Mouse (Mus musculus) ES-E14 (cell line): Measurements from ENCODE around the gene Fahd1. TPM values are rescaled to one million over a fixed set of nuclear protein-coding genes. Genes with fewer than 3 reads are reported as not detected.

Experiments used
- DNase-seq: peaks from one replicate; pipeline ENCODE4 v3.0.0-alpha.2; 2013; ENCODE audit warnings: low read depth, low spot score
- H3K27ac ChIP-seq: 2 replicates; pipeline ENCODE4 v1.5.1; 2012; ENCODE audit warnings: low read depth, mild to moderate bottlenecking, low read length, moderate library complexity, mixed read lengths; ENCODE audit not compliant: poor library complexity, insufficient read depth, severe bottlenecking
- H3K36me3 ChIP-seq: 2 replicates; pipeline ENCODE4 v1.6.1; 2012; ENCODE audit warnings: mild to moderate bottlenecking, low read length, moderate library complexity, mixed read lengths; ENCODE audit not compliant: control insufficient read depth, poor library complexity, insufficient read depth, severe bottlenecking
- H3K4me1 ChIP-seq, 2 experiments: fragments of 150-350 bp in 1 of 2; sonication (generic) in 1 of 2; 2 replicates each; pipeline ENCODE4 v1.6.1; 2012; ENCODE audit warnings: low read length in 2 of 2, mild to moderate bottlenecking in 1 of 2, mixed read lengths in 1 of 2; ENCODE audit not compliant: control insufficient read depth in 2 of 2, insufficient read depth in 2 of 2, poor library complexity in 1 of 2
- H3K4me3 ChIP-seq, 2 experiments: fragments of 150-350 bp in 1 of 2; sonication (generic) in 1 of 2; 2 replicates each; pipeline ENCODE4 v1.5.1; 2012; ENCODE audit warnings: low read length in 2 of 2, low read depth in 1 of 2, mild to moderate bottlenecking in 1 of 2, mixed read lengths in 1 of 2; ENCODE audit not compliant: insufficient read depth in 1 of 2, poor library complexity in 1 of 2, severe bottlenecking in 1 of 2
- H3K9ac ChIP-seq: 2 replicates; pipeline ENCODE4 v1.6.1; 2012; ENCODE audit warnings: low read depth, mild to moderate bottlenecking, low read length, mixed read lengths; ENCODE audit not compliant: poor library complexity, insufficient read depth, severe bottlenecking
- H3K9me3 ChIP-seq: fragments of 150-350 bp; sonication (generic); 2 replicates; pipeline ENCODE4 v1.6.1; 2012; ENCODE audit warnings: low read depth, mild to moderate bottlenecking, low read length; ENCODE audit not compliant: control insufficient read depth, insufficient read depth
- CHD2 ChIP-seq: IDR thresholded peaks from 2 replicates; pipeline ENCODE4 v1.6.1; 2014; ENCODE audit warnings: mild to moderate bottlenecking, low read depth, low read length, inconsistent platforms
- HCFC1 ChIP-seq: IDR thresholded peaks from 2 replicates; pipeline ENCODE4 v1.6.1; 2012; ENCODE audit warnings: low read length, inconsistent platforms, borderline replicate concordance; ENCODE audit not compliant: insufficient read depth
- MAFK ChIP-seq: IDR thresholded peaks from 2 replicates; pipeline ENCODE4 v1.6.1; 2014; ENCODE audit warnings: mild to moderate bottlenecking, low read depth, low read length, inconsistent platforms; ENCODE audit not compliant: insufficient read depth
- ZC3H11A ChIP-seq: IDR thresholded peaks from 2 replicates; pipeline ENCODE4 v1.6.1; 2012; ENCODE audit warnings: low read depth, mild to moderate bottlenecking, inconsistent platforms, low read length, borderline replicate concordance
- ZNF384 ChIP-seq: IDR thresholded peaks from 2 replicates; pipeline ENCODE4 v1.6.1; 2012; ENCODE audit warnings: low read depth, low read length, inconsistent platforms
- in situ Hi-C, 2 experiments: fragments of 600-800 bp; cut with MboI; formaldehyde crosslinking; loops; one replicate each; pipeline ENCODE4 v1.15.1; 2025; ENCODE audit warnings: low sequenced_read_pairs in 2 of 2, inconsistent platforms in 1 of 2; ENCODE audit not compliant: unreplicated experiment in 2 of 2
- total RNA-seq: library from RNA; depleted of rRNA; stranded (reverse); fragments of 300-350 nt; gene quantifications from 2 replicates; pipeline ENCODE4 v1.2.3, GENCODE M21; 2012

The Fahd1 gene
- total RNA-seq, 1 experiment: 9.7 TPM

- Histone ChIP-seq H3K4me1 (0 out of 4 replicates have a peak, but pooled peaks cover 0 to 1% of the 10 kb centered on the region in 2 experiments), H3K4me3 (no peak overlapping the region), H3K9ac (no peak overlapping the region), H3K9me3 (no peaks in the 10 kb centered on the region), H3K36me3 (no peaks in the 10 kb centered on the region), H3K27ac (no peak overlapping the region)
- no peak for DNase-seq
- in situ Hi-C loops: no loop called here
- TF ChIP-seq ZC3H11A: no peak
- TF ChIP-seq ZNF384: no peak
- no peak for TF ChIP-seq HCFC1
- TF ChIP-seq CHD2: no peak
- no peak for TF ChIP-seq MAFK
Measured at GRCm38 (mm10) chr17:24840341-24840740, 9.8 kb downstream of the Fahd1 start.

GRCm38 (mm10) chr17:24839842-24840241, 10.3 kb downstream of the Fahd1 start, which contains the start of gene Hagh:
Hagh (plus strand) TSS chr17:24840143.
- H3K36me3 ChIP-seq: no peaks in the 10 kb centered on the region
- H3K9me3 ChIP-seq: no peaks in the 10 kb centered on the region
- no peak for DNase-seq
- 0 out of 4 replicates have a peak, but pooled peaks cover 0 to 1% of the 10 kb centered on the region in 2 experiments for H3K4me1 ChIP-seq
- in situ Hi-C loops: no loop called here
- no peak within 1 kb of the TSS for H3K9ac ChIP-seq
- no peak within 1 kb of the TSS for H3K4me3 ChIP-seq
- H3K27ac ChIP-seq: no peak within 1 kb of the TSS
- TF ChIP-seq ZNF384: no peak
- no peak for TF ChIP-seq HCFC1
- no peak for TF ChIP-seq CHD2
- no peak for TF ChIP-seq MAFK
- TF ChIP-seq ZC3H11A: no peak

- in situ Hi-C loops: no loop called here
- H3K36me3 ChIP-seq: no peaks in the 10 kb centered on the region
- no peak overlapping the region for H3K4me3 ChIP-seq
- no peak overlapping the region for H3K9ac ChIP-seq
- DNase-seq: no peak
- no peak for TF ChIP-seq CHD2
- TF ChIP-seq ZC3H11A: no peak
- no peak for TF ChIP-seq ZNF384
- H3K27ac ChIP-seq: no peak overlapping the region
- no peaks in the 10 kb centered on the region for H3K4me1 ChIP-seq
- no peaks in the 10 kb centered on the region for H3K9me3 ChIP-seq
Measured at GRCm38 (mm10) chr17:24821351-24822280, 28.5 kb downstream of the Fahd1 start.

- H3K27ac ChIP-seq: no peak overlapping the region
- no peaks in the 10 kb centered on the region for H3K36me3 ChIP-seq
- H3K9ac ChIP-seq: no peak overlapping the region
- TF ChIP-seq ZNF384 (no peak), CHD2 (no peak), ZC3H11A (no peak), MAFK (no peak), HCFC1 (no peak)
- H3K4me1 ChIP-seq: no peaks in the 10 kb centered on the region
- H3K9me3 ChIP-seq: no peaks in the 10 kb centered on the region
- H3K4me3 ChIP-seq: no peak overlapping the region
- in situ Hi-C loops: no loop called here
- DNase-seq: no peak
Measured at GRCm38 (mm10) chr17:24819469-24819868, 30.7 kb downstream of the Fahd1 start.

GRCm38 (mm10) chr17:24818172-24818571, 32.0 kb downstream of the Fahd1 start:
- no peaks in the 10 kb centered on the region for H3K4me1 ChIP-seq
- H3K27ac ChIP-seq: no peak overlapping the region
- no peak overlapping the region for H3K4me3 ChIP-seq
- no peak overlapping the region for H3K9ac ChIP-seq
- DNase-seq: no peak
- H3K9me3 ChIP-seq: no peaks in the 10 kb centered on the region
- TF ChIP-seq ZNF384: no peak
- TF ChIP-seq HCFC1: no peak
- TF ChIP-seq MAFK: no peak
- no peak for TF ChIP-seq CHD2
- no peak for TF ChIP-seq ZC3H11A
- no peaks in the 10 kb centered on the region for H3K36me3 ChIP-seq
- in situ Hi-C loops: no loop called here
